Mouse (Mus musculus): ENCODE measurements around the gene Sesn2.
"Not testable (repeated sequence)": the region's sequence is repeated elsewhere in the genome, so short reads cannot be mapped to it uniquely, and the experiment has no call there.

The Sesn2 gene

GRCm38 (mm10) chr4:132510352-132510798 lies at the start of gene Sesn2:
Sesn2 (minus strand) TSS chr4:132510501.
- DNase-seq (ENCODE audit: low spot score in 2 of 2): peak; percentile 91 to 98

- not testable (repeated sequence) for DNase-seq (ENCODE audit: low spot score in 2 of 2)
These were observed 45.2 kb upstream of the Sesn2 start for GRCm38 (mm10) chr4:132555550-132555949.

DNA sequence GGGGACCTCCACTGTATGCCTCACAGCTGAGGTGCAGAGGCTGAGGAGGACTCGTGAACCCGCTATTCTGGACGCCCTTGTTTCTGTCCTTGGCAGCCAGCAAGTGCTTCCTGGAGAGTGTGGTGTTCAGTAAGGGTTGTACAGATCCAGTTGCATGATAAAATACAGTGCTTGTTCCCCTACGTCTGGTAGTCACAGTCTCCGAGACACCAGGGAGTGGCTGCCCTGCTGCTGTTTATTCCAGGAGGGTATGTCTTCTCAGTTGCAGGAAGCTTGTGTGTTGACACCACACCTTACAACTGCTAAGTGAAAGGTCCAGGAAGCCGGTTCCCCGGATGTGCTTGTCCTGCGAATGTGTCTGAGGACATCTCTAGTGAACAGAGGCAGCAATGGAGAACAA lies 44.4 kb upstream of the Sesn2 start:
- DNase-seq (ENCODE audit: low spot score in 2 of 2): no peak

DNA sequence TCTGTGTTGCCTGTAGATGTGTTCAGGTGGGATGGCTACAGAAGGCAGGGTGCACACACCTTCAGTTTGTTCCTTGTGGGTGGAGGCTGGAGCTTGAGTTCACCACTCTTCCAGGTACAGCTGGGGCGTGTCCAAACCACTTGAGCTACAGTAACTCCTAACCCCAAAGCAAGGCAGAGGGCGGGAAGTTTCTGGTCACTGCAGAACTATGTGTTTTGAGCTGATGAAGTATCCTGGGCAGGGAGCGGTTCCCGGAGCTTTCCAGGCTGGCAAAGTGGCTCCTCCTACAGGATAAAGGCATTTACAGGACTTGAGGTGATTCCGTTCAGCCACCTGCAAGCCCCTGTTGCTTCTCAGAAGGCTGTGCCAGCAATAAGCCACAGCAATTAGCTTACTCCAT lies 43.9 kb upstream of the Sesn2 start:
- DNase-seq (ENCODE audit: low spot score in 2 of 2): no peak

GRCm38 (mm10) chr4:132545851-132546250 lies 35.5 kb upstream of the Sesn2 start:
- peak in 1 of 2 experiments; percentile 74 for DNase-seq (ENCODE audit: low spot score in 2 of 2)

- peak; percentile 43 to 49 for DNase-seq (ENCODE audit: low spot score in 2 of 2)
These were observed 32.4 kb upstream of the Sesn2 start for GRCm38 (mm10) chr4:132542724-132543123.

DNA sequence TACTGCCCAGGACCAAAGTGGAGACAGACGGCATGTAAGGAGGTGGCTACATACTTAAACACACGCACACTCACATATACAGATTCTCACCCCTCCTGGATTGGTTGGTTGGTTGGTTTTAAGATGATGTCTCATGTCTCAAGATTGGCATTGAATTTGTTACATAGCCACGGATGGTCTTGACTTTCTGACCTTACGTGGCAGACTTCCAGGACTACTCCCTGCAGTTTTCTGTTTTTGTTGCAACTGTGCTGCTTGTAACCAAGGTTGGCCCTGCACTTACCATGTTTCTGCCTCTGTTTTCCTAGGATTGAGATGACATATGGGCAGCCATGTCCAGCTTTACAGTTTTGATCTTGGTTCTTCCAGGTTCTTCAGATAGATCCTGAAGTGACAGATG lies 31.1 kb upstream of the Sesn2 start:
- DNase-seq (ENCODE audit: low spot score in 2 of 2): no peak

DNA sequence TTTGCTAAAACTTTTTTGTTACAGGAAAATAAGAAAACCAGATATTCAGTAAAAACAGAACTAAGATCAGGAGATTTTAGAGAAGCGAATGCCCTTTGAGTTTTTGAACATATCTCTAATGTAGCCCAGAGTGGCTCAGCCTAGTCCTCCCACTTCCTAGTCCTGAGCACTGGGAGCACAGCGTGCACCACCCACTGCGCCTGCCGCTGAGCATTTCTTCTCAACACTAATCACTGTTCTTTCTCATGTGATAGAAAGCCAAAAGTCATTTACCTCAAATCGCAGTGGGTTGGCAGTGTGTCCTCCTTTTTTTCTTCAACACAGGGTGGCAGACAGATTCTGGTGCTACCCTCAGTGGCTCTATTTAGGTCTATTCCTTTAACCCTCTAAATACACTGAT lies 29.2 kb upstream of the Sesn2 start:
- no peak for DNase-seq (ENCODE audit: low spot score in 2 of 2)

DNA sequence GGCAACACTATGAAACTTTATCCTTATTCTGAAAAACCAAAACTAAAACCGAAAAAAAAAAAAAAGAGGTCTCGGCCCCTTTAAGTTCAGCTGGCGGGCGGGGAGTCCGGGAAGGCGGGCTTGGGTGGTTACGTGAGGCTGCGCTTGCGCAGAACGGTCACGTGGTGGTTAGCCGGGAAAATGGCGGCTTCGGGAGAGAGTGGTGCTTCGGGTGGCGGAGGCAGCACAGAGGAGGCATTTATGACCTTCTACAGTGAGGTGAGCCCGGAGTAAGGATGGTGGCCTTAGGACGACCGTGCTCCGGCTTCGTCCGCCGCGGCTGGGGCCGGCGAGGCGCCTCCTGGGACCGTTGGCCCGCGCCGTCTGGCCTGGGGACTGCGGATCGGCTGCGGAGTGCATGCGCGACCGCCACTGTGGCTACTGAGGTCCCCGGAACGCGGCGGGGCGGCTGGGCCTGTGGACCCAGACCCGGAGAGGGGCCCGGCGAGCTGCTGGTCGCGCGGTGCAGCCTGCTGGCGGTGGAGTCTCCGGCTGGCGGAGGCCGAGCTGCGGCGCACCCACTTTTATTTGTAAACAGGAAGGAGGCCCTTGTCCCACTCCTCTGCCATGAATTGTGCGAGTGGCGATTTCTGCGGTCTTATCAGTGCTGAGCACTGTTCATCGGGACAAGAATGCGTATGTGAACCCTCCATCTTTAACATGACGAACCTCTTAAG lies 25.3 kb upstream of the Sesn2 start, which contains the start of gene Dnajc8:
Gene Dnajc8, plus strand, starts transcription at position 145 of the 716 bp plus-strand sequence.
- DNase-seq (ENCODE audit: low spot score in 2 of 2): peak; percentile 61 to 94

- peak; percentile 66 to 86 for DNase-seq (ENCODE audit: low spot score in 2 of 2)
These were observed 22.9 kb upstream of the Sesn2 start, which contains the start of gene Atpif1 for GRCm38 (mm10) chr4:132532981-132533916. Atpif1 (minus strand) TSS chr4:132533659.

DNA sequence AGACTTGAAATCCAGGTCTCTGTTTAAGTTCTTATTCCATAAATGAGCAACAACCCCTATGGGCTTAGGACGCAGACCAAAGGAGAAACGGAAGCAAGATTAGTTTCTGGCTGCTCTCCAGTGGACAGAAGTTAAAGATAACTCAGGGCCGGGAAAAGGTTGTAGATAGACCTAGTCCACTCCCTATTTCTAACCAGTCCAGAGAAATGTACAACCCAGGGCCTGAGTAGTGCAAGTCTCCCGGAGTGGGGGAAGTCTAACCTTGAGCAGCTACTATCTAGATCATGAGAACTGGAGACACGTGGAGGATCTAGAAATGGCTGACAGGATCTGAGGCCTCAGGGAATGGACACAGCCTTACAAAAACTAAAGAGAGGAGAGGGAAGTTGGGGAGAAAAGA lies 22.2 kb upstream of the Sesn2 start:
- no peak for DNase-seq (ENCODE audit: low spot score in 2 of 2)

DNA sequence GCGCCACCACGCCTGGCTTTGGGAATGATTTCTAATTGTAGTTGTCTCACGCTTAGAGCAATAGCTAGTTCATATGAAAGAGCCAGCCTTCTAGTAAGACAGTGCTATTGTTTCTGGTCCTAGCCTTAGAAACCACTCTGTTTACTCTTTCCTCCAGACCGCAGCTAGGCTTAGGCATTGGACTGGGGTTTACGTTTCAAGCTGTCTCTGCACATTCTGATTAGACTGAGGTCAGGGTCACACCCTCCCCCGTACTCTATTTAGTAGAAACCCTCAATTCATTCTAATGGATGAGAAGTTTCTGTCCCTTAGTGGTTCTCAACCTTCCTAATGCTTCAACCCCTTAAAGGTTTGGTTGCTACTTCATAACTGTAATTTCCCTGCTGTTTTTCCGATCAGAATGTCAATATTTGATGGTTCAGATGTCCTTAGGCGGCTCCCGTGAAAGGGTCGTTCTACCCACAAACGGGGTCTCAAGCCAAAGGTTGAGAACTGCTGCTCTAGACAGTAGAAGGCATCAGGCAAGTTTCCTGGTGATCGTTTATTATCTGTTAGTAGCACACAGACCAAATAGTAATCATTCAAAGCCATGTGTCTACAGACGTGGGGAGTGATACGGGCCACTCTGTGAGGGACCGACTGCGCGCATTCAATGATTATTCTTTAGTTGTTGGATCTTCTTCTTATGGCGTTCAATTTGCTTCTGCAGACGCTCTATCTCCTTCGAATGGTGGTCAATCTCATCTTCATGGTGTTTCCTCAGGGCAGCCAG lies 19.9 kb upstream of the Sesn2 start:
- no peak for DNase-seq (ENCODE audit: low spot score in 2 of 2)

GRCm38 (mm10) chr4:132529344-132529743 lies 19.0 kb upstream of the Sesn2 start:
- DNase-seq (ENCODE audit: low spot score in 2 of 2): no peak

GRCm38 (mm10) chr4:132527917-132528522 lies 17.7 kb upstream of the Sesn2 start:
- DNase-seq (ENCODE audit: low spot score in 2 of 2): no peak

DNA sequence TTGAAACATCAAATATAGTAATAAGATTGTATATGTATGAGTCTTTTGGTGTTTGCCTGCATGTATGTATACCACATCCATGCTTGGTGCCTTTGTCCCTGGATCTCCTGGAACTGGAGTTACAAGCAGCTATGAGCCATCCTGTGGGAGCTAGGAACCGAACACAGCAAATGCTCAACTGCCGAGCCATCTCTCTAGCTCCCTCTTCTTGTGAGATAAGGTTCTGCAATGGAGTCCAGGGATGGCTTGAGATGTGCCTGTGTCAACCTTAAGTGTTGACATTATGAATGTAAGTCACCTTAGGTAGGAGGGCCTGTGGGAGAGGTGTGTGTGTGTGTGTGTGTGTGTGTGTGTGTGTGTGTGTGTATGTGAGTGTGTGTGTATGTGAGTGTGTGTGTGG lies 16.4 kb upstream of the Sesn2 start:
- no peak for DNase-seq (ENCODE audit: low spot score in 2 of 2)

DNA sequence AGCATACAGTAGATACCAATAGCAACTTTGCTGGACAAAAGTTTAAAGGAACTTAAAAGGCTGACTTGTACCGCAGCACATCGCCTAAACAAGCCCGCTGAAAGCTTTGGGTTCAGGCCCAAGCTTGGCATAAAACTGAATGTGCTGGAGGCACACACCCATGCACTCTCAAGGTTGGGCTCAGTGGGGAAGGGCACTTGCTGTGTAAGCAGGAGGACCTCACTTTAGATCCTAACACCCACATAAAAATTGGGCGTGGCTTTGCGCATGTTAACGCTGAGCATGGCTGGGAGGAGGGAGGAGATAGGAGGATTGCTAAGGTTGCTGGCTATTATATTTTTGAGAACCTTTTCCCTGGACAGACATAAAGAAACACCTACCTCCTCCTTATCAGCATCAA lies 14.5 kb upstream of the Sesn2 start:
- DNase-seq (ENCODE audit: low spot score in 2 of 2): no peak

GRCm38 (mm10) chr4:132524321-132524741 lies 14.0 kb upstream of the Sesn2 start:
- DNase-seq (ENCODE audit: low spot score in 2 of 2): no peak

- no peak for DNase-seq (ENCODE audit: low spot score in 2 of 2)
These were observed 8.9 kb upstream of the Sesn2 start for GRCm38 (mm10) chr4:132519188-132519587.

- DNase-seq (ENCODE audit: low spot score in 2 of 2): no peak
These were observed 7.8 kb upstream of the Sesn2 start for GRCm38 (mm10) chr4:132518066-132518465.

DNA sequence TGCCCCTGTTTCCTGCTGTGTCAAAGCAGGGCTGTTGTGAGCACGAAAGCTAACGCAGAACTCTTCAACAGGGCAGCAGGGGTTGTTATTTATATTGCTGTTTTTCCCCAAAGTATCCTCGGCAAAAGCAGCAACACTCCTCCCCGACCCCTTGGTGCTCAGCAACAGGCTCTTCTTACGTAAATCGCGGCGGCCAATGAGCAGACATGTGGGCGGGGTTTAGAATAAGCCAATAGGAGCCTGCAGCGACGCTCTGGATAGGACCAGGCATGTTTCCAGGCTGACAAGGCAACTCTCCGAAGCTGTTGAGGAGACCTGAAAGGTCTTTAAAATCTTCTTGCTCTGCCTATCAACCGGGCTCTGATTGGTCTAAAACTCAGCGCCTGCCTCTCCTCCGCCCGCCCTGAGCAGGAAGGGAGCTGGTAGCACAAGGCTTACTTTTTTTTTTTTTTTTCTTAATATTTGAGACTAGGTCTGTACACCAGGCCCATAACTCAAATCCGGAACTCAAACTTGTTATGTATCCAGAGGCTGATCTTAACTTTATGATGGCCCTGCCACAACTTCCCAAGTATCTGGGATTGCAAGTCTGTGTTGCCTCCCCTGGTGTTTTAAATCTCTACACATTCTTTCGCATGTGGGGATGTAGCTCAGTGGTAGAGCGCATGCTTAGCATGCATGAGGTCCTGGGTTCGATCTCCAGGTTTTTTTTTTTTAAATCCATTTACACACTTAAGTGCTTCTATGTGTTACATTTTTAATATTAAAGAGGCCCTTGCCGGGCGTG lies 5.3 kb upstream of the Sesn2 start:
- DNase-seq (ENCODE audit: low spot score in 2 of 2): peak; percentile 89 to 93

All from left cerebral cortex, adult 9 months (tissue).